Mouse (Mus musculus) neutrophil, adult 65 days (primary cell): Measurements from ENCODE around the gene Sco1. TPM values are rescaled to one million over a fixed set of nuclear protein-coding genes. Genes with fewer than 3 reads are reported as not detected.

Experiments used
- total RNA-seq: library from RNA; stranded (reverse); gene quantifications from 2 replicates; pipeline ENCODE4 v1.2.4, GENCODE M21; 2023

Sco1 gene
- 5.5 and 5.8 TPM in 2 replicates for total RNA-seq

DNA sequence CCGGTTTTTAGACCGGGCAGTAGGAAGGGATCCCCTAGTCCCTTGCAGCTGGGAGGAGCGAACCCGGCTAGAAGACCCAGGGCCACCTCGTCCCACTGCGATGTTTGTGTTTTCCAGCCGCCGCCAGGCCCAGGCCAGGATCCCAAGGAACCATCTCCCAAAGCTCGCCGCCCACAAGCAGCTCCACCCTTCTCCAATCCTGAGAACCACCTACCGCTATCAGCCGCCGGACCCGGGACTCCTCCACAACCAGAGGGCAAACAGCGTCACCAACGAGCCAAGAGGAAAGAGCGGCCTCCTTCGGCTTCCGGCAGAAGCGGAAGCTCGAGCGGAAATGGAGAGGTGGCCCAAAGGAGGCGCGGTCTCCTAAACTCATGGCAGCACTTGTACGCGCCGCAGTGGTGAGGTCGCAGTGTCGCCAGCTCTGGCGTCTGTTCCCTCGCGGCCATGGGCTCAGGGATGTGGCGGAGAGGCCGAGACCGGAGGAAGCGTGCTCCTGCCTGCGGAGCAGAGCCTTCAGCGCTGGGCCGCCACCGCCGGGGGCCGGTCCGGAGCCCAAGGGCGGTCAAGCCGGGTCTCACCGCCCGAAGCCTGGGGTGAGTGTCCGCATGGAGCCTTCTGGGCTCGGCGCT is at the start of gene Sco1, which contains the start of gene Adprm:
TSS of gene Sco1 (plus strand) at position 350 of the 632 bp plus-strand sequence.
TSS of gene Adprm (minus strand) at position 274 of the 632 bp plus-strand sequence.

DNA sequence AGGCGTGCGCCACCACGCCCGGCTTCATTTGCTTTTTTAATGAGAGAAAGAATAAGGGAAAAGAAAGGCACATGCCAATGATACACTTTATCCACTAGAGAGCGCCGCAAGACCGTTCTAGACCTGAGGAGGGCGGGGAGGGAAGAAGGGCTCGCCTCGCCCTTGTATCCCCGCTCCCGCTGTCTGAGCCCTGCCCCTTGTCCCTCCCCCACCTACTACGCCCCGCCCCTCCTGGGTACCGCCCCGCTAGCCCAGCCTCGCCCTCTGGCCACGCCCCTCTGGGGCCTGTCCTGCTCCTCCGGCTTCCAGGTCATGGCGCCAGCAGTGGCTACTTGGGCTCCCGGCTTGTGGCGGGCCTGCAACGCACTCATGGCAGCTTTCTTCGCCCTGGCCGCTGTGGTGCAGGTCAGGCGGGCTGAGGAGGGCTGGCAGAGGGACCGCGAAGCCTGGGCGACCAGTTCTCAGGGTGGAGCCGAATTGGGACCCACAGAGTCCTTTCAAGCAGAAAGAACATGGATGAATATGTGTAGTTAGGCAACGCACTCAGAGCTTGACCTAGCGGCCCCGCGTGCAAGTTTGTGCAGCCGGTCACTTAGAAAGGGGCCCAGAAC is 27.5 kb upstream of the Sco1 start, which contains the start of gene Tmem220:
TSS of gene Tmem220 (plus strand) at position 288 of the 611 bp plus-strand sequence.

DNA sequence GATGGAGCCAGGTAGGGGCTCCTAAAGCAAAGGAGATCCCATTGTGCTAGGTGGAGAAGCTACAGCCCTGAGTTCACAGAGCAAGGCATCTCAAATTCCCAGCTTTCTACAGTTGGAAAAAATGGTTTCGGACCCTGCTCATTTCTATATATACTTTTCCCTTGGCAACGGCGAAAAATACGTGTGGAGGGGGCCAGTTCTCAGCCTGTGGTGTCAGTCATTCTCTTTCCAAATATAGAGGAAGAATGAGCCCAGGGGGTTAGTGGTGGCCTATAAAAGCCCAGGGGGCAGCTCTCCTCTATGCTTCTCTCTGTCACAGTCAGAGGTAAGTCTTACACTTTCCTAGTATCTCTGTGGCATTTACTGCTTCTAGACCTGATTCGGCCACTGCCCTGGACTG is 25.5 kb downstream of the Sco1 start, which contains the start of gene Myh3:
TSS of gene Myh3 (plus strand) at position 301 of the 400 bp plus-strand sequence.

Other genes starting within 250 kb of the Sco1 start
- not detected in 2 replicates for gene Pirt, start 140.7 kb upstream of the Sco1 start, total RNA-seq
- not detected in 2 replicates for gene Tmem238l, start 96.0 kb upstream of the Sco1 start, total RNA-seq
- gene Tmem220, start 27.5 kb upstream of the Sco1 start, total RNA-seq, result 2.0 and 2.3 TPM in 2 replicates
- 29.8 and 30.7 TPM in 2 replicates for gene Adprm, start 76 bp upstream of the Sco1 start, total RNA-seq
- gene Myh3, start 25.6 kb downstream of the Sco1 start, total RNA-seq, result 0.09 TPM in 1 of 2 replicates, not detected in the other
- not detected in 2 replicates for gene Myh2, start 118.4 kb downstream of the Sco1 start, total RNA-seq
- gene Myh1, start 147.4 kb downstream of the Sco1 start, total RNA-seq, result not detected in 2 replicates
- gene Myh4, start 185.4 kb downstream of the Sco1 start, total RNA-seq, result not detected in 2 replicates
- gene Myh8, start 224.5 kb downstream of the Sco1 start, total RNA-seq, result not detected in 2 replicates